ENCODE assay signal across 1 mouse cellular context in the genomic region with DNA sequence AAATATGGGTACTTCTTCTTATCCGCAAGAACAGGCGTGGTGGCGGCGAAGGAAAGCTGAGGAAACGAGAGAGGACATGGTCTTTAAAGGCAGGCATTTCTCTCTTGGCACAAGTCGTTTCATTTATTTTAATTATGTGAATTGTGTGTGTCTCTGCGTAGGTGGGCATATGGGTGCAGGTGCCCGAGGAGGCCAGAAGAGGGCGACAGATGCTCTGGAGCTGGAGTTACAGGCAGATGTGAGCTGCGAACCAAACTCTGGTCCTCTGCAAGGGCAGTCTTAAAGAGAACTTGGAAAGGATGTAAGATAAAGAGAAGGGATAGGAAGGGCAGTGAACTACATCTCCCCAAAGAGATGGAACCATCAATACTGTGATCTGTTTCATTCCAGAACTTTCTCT.
TF ChIP-seq lines count a peak whose summit lies in the region.

No protein-coding gene starts in this region.

TF ChIP-seq in MEL, 35 proteins besides CTCF, POLR2A, EP300 and RAD21 (continued from another document):
- TF ChIP-seq MAFK (IDR thresholded peaks at IDR 0.05; ENCODE audit: borderline replicate concordance, low read depth, low read length): no peak
- TF ChIP-seq ELF1 (IDR thresholded peaks at IDR 0.05; ENCODE audit: low read depth, low read length): no peak
- TF ChIP-seq CHD2 (IDR thresholded peaks at IDR 0.05; ENCODE audit: low read length): no peak
- no peak for TF ChIP-seq MEF2A (IDR thresholded peaks at IDR 0.05; ENCODE audit: extremely low read depth, insufficient replicate concordance, low read depth, low read length, poor library complexity, severe bottlenecking)
- TF ChIP-seq POLR2AphosphoS5 (IDR thresholded peaks at IDR 0.05; ENCODE audit: borderline replicate concordance, low read depth, low read length): no peak
